In genomic region chr5:65698759-65699136, GRCm38 (mm10) we compare ENCODE assay signal across 8 mouse cellular contexts. TPM values are rescaled to one million over a fixed set of nuclear protein-coding genes. Genes with fewer than 3 reads are reported as not detected.
DNase-seq lines count a peak whose midpoint lies in the region; ATAC-seq and TF ChIP-seq lines count a peak whose summit lies in the region.

No protein-coding gene starts in this region.

- WGBS in forebrain, embryonic 13.5 days: 23% methylated on average over 6 of the region's 6 CpGs
- WGBS in limb, embryonic 14.5 days: 19% methylated on average over 6 of the region's 6 CpGs
- WGBS in small intestine, adult 2 months: 8% methylated on average over 6 of the region's 6 CpGs

- peak overlapping the region; percentile 94 for H3K27ac ChIP-seq in forebrain, embryonic 13.5 days
- peak overlapping the region; percentile 90 for H3K27ac ChIP-seq in limb, embryonic 14.5 days (replicated peaks; ENCODE audit: low read depth, low read length)
- peak overlapping the region; percentile 88 for H3K27ac ChIP-seq in small intestine, adult 2 months (ENCODE audit: insufficient read depth, low read depth, low read length)

- peaks cover 18% of the 10 kb centered on the region for H3K36me3 ChIP-seq in megakaryocyte, embryonic 14.5 days (replicated peaks; ENCODE audit: low read length)
- peaks cover 14% of the 10 kb centered on the region for H3K36me3 ChIP-seq in forebrain, embryonic 13.5 days (ENCODE audit: poor library complexity, severe bottlenecking)
- H3K36me3 ChIP-seq in limb, embryonic 14.5 days (ENCODE audit: control insufficient read depth, insufficient read depth, low read length): peaks cover 15% of the 10 kb centered on the region; the same call in 1 of the 2 replicates
- H3K36me3 ChIP-seq in small intestine, adult 2 months (ENCODE audit: control insufficient read depth, insufficient read depth, low read length): peaks cover 7% of the 10 kb centered on the region

- ATAC-seq in megakaryocyte, adult 5-6 weeks (ENCODE audit: poor library complexity, severe bottlenecking): no peak
- no peak for ATAC-seq in forebrain, embryonic 13.5 days
- ATAC-seq in limb, embryonic 14.5 days (ENCODE audit: low FRiP score, low read depth): no peak

- peaks cover 40% of the 10 kb centered on the region for H3K4me1 ChIP-seq in megakaryocyte, embryonic 14.5 days
- peaks cover 27% of the 10 kb centered on the region for H3K4me1 ChIP-seq in forebrain, embryonic 13.5 days
- H3K4me1 ChIP-seq in limb, embryonic 14.5 days (ENCODE audit: control insufficient read depth, insufficient read depth, low read length): peaks cover 10% of the 10 kb centered on the region
- H3K4me1 ChIP-seq in small intestine, adult 2 months (ENCODE audit: control insufficient read depth, insufficient read depth, insufficient read length, low read length): peaks cover 5% of the 10 kb centered on the region; the same call in 1 of the 2 replicates

- H3K27me3 ChIP-seq in megakaryocyte, embryonic 14.5 days (replicated peaks): no peaks in the 10 kb centered on the region
- H3K27me3 ChIP-seq in forebrain, embryonic 13.5 days: no peaks in the 10 kb centered on the region
- H3K27me3 ChIP-seq in limb, embryonic 14.5 days (ENCODE audit: control insufficient read depth, insufficient read depth, low read length): no peaks in the 10 kb centered on the region
- no peaks in the 10 kb centered on the region for H3K27me3 ChIP-seq in small intestine, adult 2 months (ENCODE audit: control insufficient read depth, insufficient read depth, low read length)

- no peak for DNase-seq in limb, embryonic 14.5 days (ENCODE audit: low spot score)
- no peak for DNase-seq in right cerebral cortex, postnatal 14 days
- DNase-seq in kidney, adult 9 months: no peak
- no peak for DNase-seq in layer of hippocampus, adult 18-20 months (ENCODE audit: low spot score in 2 of 2)

- H3K9ac ChIP-seq in forebrain, embryonic 13.5 days: peak overlapping the region; percentile 97
- peak overlapping the region; percentile 97 for H3K9ac ChIP-seq in limb, embryonic 14.5 days (ENCODE audit: low read depth, low read length, severe bottlenecking)

- TF ChIP-seq CTCF in small intestine, adult 2 months (IDR thresholded peaks at IDR 0.05; ENCODE audit: extremely low read depth, insufficient read length, insufficient replicate concordance, low read depth, low read length): no peak

- peak overlapping the region; percentile 62 for H3K4me2 ChIP-seq in forebrain, embryonic 13.5 days
- peak overlapping the region; percentile 48 for H3K4me2 ChIP-seq in limb, embryonic 14.5 days (replicated peaks; ENCODE audit: low read depth, low read length, severe bottlenecking)

- no peak for TF ChIP-seq POLR2A in limb, embryonic 14.5 days (IDR thresholded peaks at IDR 0.05; ENCODE audit: borderline replicate concordance, extremely low read depth, insufficient read depth, insufficient read length)
- no peak for TF ChIP-seq POLR2A in small intestine, adult 2 months (IDR thresholded peaks at IDR 0.05; ENCODE audit: low read depth, low read length)

- peak overlapping the region; percentile 95 for H3K4me3 ChIP-seq in megakaryocyte, embryonic 14.5 days (replicated peaks)
- H3K4me3 ChIP-seq in forebrain, embryonic 13.5 days: peak overlapping the region; percentile 95
- peak overlapping the region; percentile 98 for H3K4me3 ChIP-seq in limb, embryonic 14.5 days (replicated peaks; ENCODE audit: low read length)
- peak overlapping the region; percentile 92 for H3K4me3 ChIP-seq in small intestine, adult 2 months (ENCODE audit: low read depth, low read length)

- no peaks in the 10 kb centered on the region for H3K9me3 ChIP-seq in megakaryocyte, embryonic 14.5 days
- H3K9me3 ChIP-seq in forebrain, embryonic 13.5 days (replicated peaks): no peaks in the 10 kb centered on the region
- no peaks in the 10 kb centered on the region for H3K9me3 ChIP-seq in limb, embryonic 14.5 days (ENCODE audit: control insufficient read depth, low read length)

RNA-seq across cellular contexts. Expression of gene Pds5a, which starts 0.7 kb away (rescaled TPM):
- 1.8 and 4.8 TPM in 2 replicates for polyA plus RNA-seq in megakaryocyte, embryonic 14.5 days (2012; ENCODE audit: insufficient read depth, low replicate concordance)
- 159 and 200 TPM in 2 replicates for total RNA-seq in megakaryocyte, adult 5-6 weeks (2015)
- total RNA-seq in megakaryocyte, adult 5-6 weeks (2017): 162 and 176 TPM in 2 replicates
- polyA plus RNA-seq in forebrain, embryonic 13.5 days (2015; fragmentation: Nextera tagmentation; extraction: Ambion mirVana): 79.3 and 81.8 TPM in 2 replicates
- 90.6 and 90.8 TPM in 2 replicates for polyA plus RNA-seq in limb, embryonic 14.5 days (2012; rRNA removed)
- 82.7 and 95.3 TPM in 2 replicates for polyA plus RNA-seq in limb, embryonic 14.5 days (2014; fragmentation: Nextera tagmentation; extraction: Ambion mirVana)
- 3.0 and 5.4 TPM in 2 replicates for polyA plus RNA-seq in small intestine, adult 2 months (2012; rRNA removed)
- 10 to 100 TPM; 79.3 to 80.0 TPM for total RNA-seq in layer of hippocampus, adult 18-20 months (2021)

Comparison
In these comparisons a context has a peak if more than half of its experiments do, and no peak if none do; other contexts are left out.
1. RNA of gene Pds5a, which starts 0.7 kb away (polyA plus RNA-seq): 82.7 to 95.3 TPM in limb, embryonic 14.5 days and 79.3 to 81.8 TPM in forebrain, embryonic 13.5 days; 3.0 to 5.4 TPM in small intestine, adult 2 months and 1.8 to 4.8 TPM in megakaryocyte, embryonic 14.5 days; every median in the first group is over 10 times any median in the second.
2. Peak in every context shown above with its lines, with median percentiles within 50 percentile points of each other: H3K4me3 ChIP-seq and H3K27ac ChIP-seq.